Mouse (Mus musculus) liver, embryonic 14.5 days (tissue): Measurements from ENCODE around the gene Fbxo47.

Experiments
- CTCF ChIP-seq: IDR thresholded peaks from 2 replicates; pipeline ENCODE4 v1.5.1; 2016; ENCODE audit warnings: antibody characterized with exemption, low read depth, control low read depth
- EP300 ChIP-seq: IDR thresholded peaks from 2 replicates; pipeline ENCODE4 v1.6.1; 2016; ENCODE audit warnings: antibody characterized with exemption, low read depth

DNA sequence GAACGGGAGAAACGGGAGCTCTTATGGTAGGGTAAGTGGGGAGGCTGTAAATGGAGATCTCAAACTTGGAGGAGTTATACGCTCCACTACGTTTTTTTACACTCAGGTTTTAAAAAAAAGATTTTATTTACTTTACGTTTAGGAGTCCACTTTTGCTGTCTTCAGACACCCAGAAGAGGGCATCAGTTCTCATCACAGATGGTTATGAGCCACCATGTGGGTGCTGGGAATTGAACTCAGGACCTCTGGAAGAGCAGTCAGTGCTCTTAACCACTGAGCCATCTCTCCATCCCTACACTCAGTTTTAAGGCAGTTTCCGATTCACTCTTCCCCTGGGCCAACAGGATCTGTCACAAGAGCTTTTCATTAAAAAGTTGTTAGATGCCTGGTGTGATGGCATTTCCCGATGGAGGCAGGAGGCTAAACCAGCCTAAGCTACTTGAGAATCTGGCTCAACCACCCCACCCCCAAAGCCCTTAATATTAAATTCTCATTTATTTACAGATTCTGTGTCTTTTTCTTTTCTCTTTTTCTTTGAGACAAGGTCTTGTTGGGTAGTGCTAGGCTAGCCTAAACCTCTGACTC, 739 bp upstream of the Fbxo47 start:
- no peak for TF ChIP-seq EP300
- TF ChIP-seq CTCF: no peak
